Comparison of ENCODE assay signal across 26 mouse cellular contexts in genomic region chr15:62809320-62809719, GRCm38 (mm10).
DNase-seq lines count a peak whose midpoint lies in the region; ATAC-seq and TF ChIP-seq lines count a peak whose summit lies in the region.
"Had no signal": no experiment of that assay in that cellular context is flagged by ENCODE, and none has a peak within 500 bp of the region (broad histone marks: within the 10 kb centered on the region; RNA-seq: fewer than 3 reads in every experiment).

No protein-coding gene starts in this region.

- no peak overlapping the region for H3K9ac ChIP-seq in kidney, postnatal 0 days (ENCODE audit: low read depth, low read length)
- H3K9ac ChIP-seq in forebrain, embryonic 16.5 days (replicated peaks; ENCODE audit: low read depth, low read length), result no peak overlapping the region
- H3K9ac ChIP-seq: embryonic facial prominence, embryonic 15.5 days; heart, embryonic 15.5 days; hindbrain, embryonic 13.5 days; limb, embryonic 12.5 days; liver, embryonic 15.5 days; lung, embryonic 14.5 days; midbrain, embryonic 15.5 days had no signal

- no peak overlapping the region for H3K4me3 ChIP-seq in kidney, postnatal 0 days (replicated peaks; ENCODE audit: low read depth, low read length)
- no peak overlapping the region for H3K4me3 ChIP-seq in kidney, adult 2 months (ENCODE audit: insufficient read depth, low read depth, low read length)
- H3K4me3 ChIP-seq in embryonic fibroblast, embryonic 13.5 days (ENCODE audit: insufficient read depth, low read length), result no peak overlapping the region
- H3K4me3 ChIP-seq in forebrain, embryonic 16.5 days (replicated peaks; ENCODE audit: low read length), result no peak overlapping the region
- H3K4me3 ChIP-seq: embryonic facial prominence, embryonic 15.5 days; heart, embryonic 15.5 days; hindbrain, embryonic 13.5 days; limb, embryonic 12.5 days; liver, embryonic 15.5 days; midbrain, embryonic 15.5 days had no signal

- 53% methylated on average over 3 of the region's 3 CpGs for WGBS in kidney, postnatal 0 days
- 70% methylated on average over 3 of the region's 3 CpGs for WGBS in kidney, adult 2 months
- WGBS in forebrain, embryonic 16.5 days, result 90% methylated on average over 3 of the region's 3 CpGs

- intact Hi-C loops in left cerebral cortex, postnatal 25 days (cut with DNase I), result no loop called here
- intact Hi-C loops in heart, postnatal 10 days (cut with DNase I), result no loop called here

- H3K27me3 ChIP-seq in kidney, postnatal 0 days (ENCODE audit: insufficient read depth, low read length), result no peaks in the 10 kb centered on the region
- H3K27me3 ChIP-seq in kidney, adult 2 months (replicated peaks; ENCODE audit: control insufficient read depth, insufficient read depth, low read length), result no peaks in the 10 kb centered on the region
- no peaks in the 10 kb centered on the region for H3K27me3 ChIP-seq in forebrain, embryonic 16.5 days (replicated peaks; ENCODE audit: control insufficient read depth, insufficient read depth, low read length)
- H3K27me3 ChIP-seq: embryonic facial prominence, embryonic 15.5 days; heart, embryonic 15.5 days; hindbrain, embryonic 13.5 days; limb, embryonic 12.5 days; liver, embryonic 15.5 days; midbrain, embryonic 15.5 days had no signal

- H3K4me2 ChIP-seq in kidney, postnatal 0 days (ENCODE audit: low read length), result no peak overlapping the region
- H3K4me2 ChIP-seq in forebrain, embryonic 16.5 days (ENCODE audit: low read length), result no peak overlapping the region
- H3K4me2 ChIP-seq: embryonic facial prominence, embryonic 15.5 days; heart, embryonic 15.5 days; hindbrain, embryonic 13.5 days; limb, embryonic 12.5 days; liver, embryonic 15.5 days; lung, embryonic 14.5 days; midbrain, embryonic 15.5 days had no signal

- TF ChIP-seq CTCF in kidney, postnatal 0 days (IDR thresholded peaks at IDR 0.05; ENCODE audit: low read depth), result no peak
- no peak for TF ChIP-seq CTCF in kidney, adult 2 months (conservative IDR thresholded peaks at IDR 0.05; ENCODE audit: insufficient read depth, insufficient read length, low read depth, low read length)
- TF ChIP-seq CTCF in embryonic fibroblast, embryonic 13.5 days (IDR thresholded peaks at IDR 0.05; ENCODE audit: borderline replicate concordance, insufficient read depth, low read length), result no peak

- 0 out of 2 replicates have a peak, but pooled peaks cover 3% of the 10 kb centered on the region for H3K4me1 ChIP-seq in kidney, postnatal 0 days (replicated peaks; ENCODE audit: insufficient read depth, low read length)
- no peaks in the 10 kb centered on the region for H3K4me1 ChIP-seq in kidney, adult 2 months (ENCODE audit: control insufficient read depth, insufficient read depth, low read length)
- no peaks in the 10 kb centered on the region for H3K4me1 ChIP-seq in embryonic fibroblast, embryonic 13.5 days (ENCODE audit: control insufficient read depth, insufficient read depth, low read length)
- H3K4me1 ChIP-seq in forebrain, embryonic 16.5 days (replicated peaks; ENCODE audit: control insufficient read depth, insufficient read depth, low read length), result no peaks in the 10 kb centered on the region; the same call in 1 of the 2 replicates
- H3K4me1 ChIP-seq: embryonic facial prominence, embryonic 15.5 days; heart, embryonic 15.5 days; hindbrain, embryonic 13.5 days; limb, embryonic 12.5 days; liver, embryonic 15.5 days; midbrain, embryonic 15.5 days had no signal

- no peaks in the 10 kb centered on the region for H3K36me3 ChIP-seq in kidney, postnatal 0 days (ENCODE audit: insufficient read depth, low read length)
- H3K36me3 ChIP-seq in kidney, adult 2 months (ENCODE audit: control insufficient read depth, insufficient read depth, low read length), result no peaks in the 10 kb centered on the region
- H3K36me3 ChIP-seq in forebrain, embryonic 16.5 days (ENCODE audit: control insufficient read depth, insufficient read depth), result no peaks in the 10 kb centered on the region
- H3K36me3 ChIP-seq: embryonic facial prominence, embryonic 15.5 days; heart, embryonic 15.5 days; hindbrain, embryonic 13.5 days; limb, embryonic 12.5 days; liver, embryonic 15.5 days; midbrain, embryonic 15.5 days had no signal

- H3K27ac ChIP-seq in kidney, postnatal 0 days, result no peak overlapping the region
- no peak overlapping the region for H3K27ac ChIP-seq in kidney, adult 2 months (ENCODE audit: insufficient read depth, low read depth, low read length)
- H3K27ac ChIP-seq in embryonic fibroblast, embryonic 13.5 days (ENCODE audit: insufficient read depth, low read length), result peak overlapping the region; percentile 68; the same call in 1 of the 2 replicates
- no peak overlapping the region for H3K27ac ChIP-seq in forebrain, embryonic 16.5 days (ENCODE audit: low read length)
- H3K27ac ChIP-seq: embryonic facial prominence, embryonic 15.5 days; heart, embryonic 15.5 days; hindbrain, embryonic 13.5 days; limb, embryonic 12.5 days; liver, embryonic 15.5 days; midbrain, embryonic 15.5 days had no signal

- no peak for TF ChIP-seq POLR2A in kidney, adult 2 months (IDR thresholded peaks at IDR 0.05; ENCODE audit: low read depth, low read length)
- no peak for TF ChIP-seq POLR2A in embryonic fibroblast, embryonic 13.5 days (IDR thresholded peaks at IDR 0.05; ENCODE audit: low read depth, low read length)

- ATAC-seq in kidney, postnatal 0 days (replicated peaks; ENCODE audit: low FRiP score, low read depth), result no peak
- ATAC-seq in CD4-positive, CD25-positive, alpha-beta regulatory T cell, adult 4 months, result peak; percentile 59
- ATAC-seq in forebrain, embryonic 16.5 days, result no peak
- ATAC-seq: forebrain, embryonic 14.5 days; midbrain, embryonic 15.5 days had no signal

- H3K9me3 ChIP-seq in kidney, postnatal 0 days (replicated peaks; ENCODE audit: low read length), result no peaks in the 10 kb centered on the region
- no peaks in the 10 kb centered on the region for H3K9me3 ChIP-seq in forebrain, embryonic 16.5 days (ENCODE audit: control insufficient read depth, low read length)
- H3K9me3 ChIP-seq: embryonic facial prominence, embryonic 15.5 days; heart, embryonic 15.5 days; hindbrain, embryonic 13.5 days; limb, embryonic 12.5 days; liver, embryonic 15.5 days; midbrain, embryonic 15.5 days had no signal

- peak; percentile 63 for DNase-seq in kidney, postnatal 0 days (ENCODE audit: low spot score)
- no peak for DNase-seq in kidney, adult 2 months
- no peak for DNase-seq in left cerebral cortex, postnatal 25 days (ENCODE audit: low spot score in 2 of 2)
- DNase-seq in heart, postnatal 10 days, result no peak
- DNase-seq: adrenal gland, adult 8-10 months; B cell, adult 2 months; cerebellum, adult 2 months; cerebellum, postnatal 14 days; heart, postnatal 36 days; kidney, adult 18-20 months; kidney, postnatal 14 days; layer of hippocampus, adult 9-11 months; lung, embryonic 14.5 days; lung, postnatal 14 days; right cerebral cortex, postnatal 25 days; thymus, postnatal 36 days had no signal
